Mouse (Mus musculus) neural tube, embryonic 14.5 days (tissue): Measurements from ENCODE around the gene Tom1l2. TPM values are rescaled to one million over a fixed set of nuclear protein-coding genes. Genes with fewer than 3 reads are reported as not detected.

ENCODE experiments used
- ATAC-seq: fragments of 200-750 bp; cut with Nextera tagmentation; 2 replicates; pipeline ENCODE4 v1.8.0; 2017; ENCODE audit warnings: low read depth, mild to moderate bottlenecking, moderate TSS enrichment, moderate library complexity
- H3K27ac ChIP-seq: fragments of 300-500 bp; sonication (generic); 2 replicates; pipeline ENCODE4 v1.5.1; 2014; ENCODE audit warnings: low read depth, mild to moderate bottlenecking, control low read depth, low read length, moderate library complexity, mixed read lengths
- H3K27me3 ChIP-seq: fragments of 300-500 bp; sonication (generic); 2 replicates; pipeline ENCODE4 v1.6.1; 2014; ENCODE audit warnings: low read length; ENCODE audit not compliant: control insufficient read depth, insufficient read depth
- H3K36me3 ChIP-seq: fragments of 300-500 bp; sonication (generic); 2 replicates; pipeline ENCODE4 v1.6.1; 2014; ENCODE audit warnings: low read length, mixed read lengths; ENCODE audit not compliant: control insufficient read depth, insufficient read depth
- H3K4me1 ChIP-seq: fragments of 300-500 bp; sonication (generic); 2 replicates; pipeline ENCODE4 v1.6.1; 2014; ENCODE audit warnings: low read length; ENCODE audit not compliant: control insufficient read depth, insufficient read depth
- H3K4me2 ChIP-seq: fragments of 300-500 bp; sonication (generic); 2 replicates; pipeline ENCODE4 v1.6.1; 2014; ENCODE audit warnings: mild to moderate bottlenecking, low read depth, low read length, control low read depth
- H3K4me3 ChIP-seq: fragments of 300-500 bp; sonication (generic); 2 replicates; pipeline ENCODE4 v1.5.1; 2014; ENCODE audit warnings: low read depth, low read length, control low read depth, mixed read lengths
- H3K9ac ChIP-seq: fragments of 300-500 bp; sonication (generic); replicated peaks from 2 replicates; pipeline ENCODE4 v1.6.1; 2014; ENCODE audit warnings: low read depth, mild to moderate bottlenecking, control low read depth, low read length, mixed read lengths
- H3K9me3 ChIP-seq: fragments of 300-500 bp; sonication (generic); 2 replicates; pipeline ENCODE4 v1.6.1; 2016; ENCODE audit warnings: low read length; ENCODE audit not compliant: control insufficient read depth
- WGBS: fragments of 180-500 bp; shearing (Covaris S2); extraction: QIAGEN DNeasy Blood & Tissue Kit; methylation state at CpG from one replicate; pipeline ENCODE4 v1.1.7; 2014; 5-methylcytosine and 5-hydroxymethylcytosine counted together
- polyA plus RNA-seq: library from polyadenylated mRNA; unstranded; fragments of >200 nt; fragmentation: Nextera tagmentation; extraction: Ambion mirVana; gene quantifications from 2 replicates; pipeline ENCODE4 v1.2.1, GENCODE M21; 2014

Gene Tom1l2
- polyA plus RNA-seq, 1 experiment from 2014 or later, result 47.8 TPM

DNA sequence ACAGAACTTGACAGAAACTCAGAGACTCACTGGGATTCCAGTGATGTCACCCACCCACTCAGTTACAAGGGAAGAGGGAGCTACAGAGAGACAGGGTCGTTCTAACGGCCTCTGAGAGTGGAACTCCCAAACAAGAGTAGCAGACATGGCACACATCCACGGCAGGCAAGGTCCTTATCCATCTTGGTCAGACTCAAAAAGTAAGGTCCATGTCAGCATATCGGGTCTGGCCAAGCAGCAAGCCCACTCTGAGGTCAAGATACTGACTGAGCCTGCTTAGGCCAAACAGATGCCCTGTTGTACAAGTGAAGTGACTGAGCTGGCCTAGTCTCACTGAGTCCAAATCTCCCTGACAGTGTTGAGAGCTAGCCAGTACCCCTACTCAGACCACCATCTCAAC, 144.0 kb downstream of the Tom1l2 start:
- 45% methylated on average over 4 of the region's 4 CpGs for WGBS
- Histone ChIP-seq H3K9me3 (no peaks in the 10 kb centered on the region), H3K4me1 (peaks cover 36% of the 10 kb centered on the region), H3K36me3 (peaks cover 12% of the 10 kb centered on the region), H3K27me3 (no peaks in the 10 kb centered on the region), H3K27ac (peak overlapping the region; percentile 86), H3K4me2 (peak overlapping the region; percentile 70), H3K9ac (peak overlapping the region; percentile 41), H3K4me3 (peak overlapping the region; percentile 41; the same call in 1 of the 2 replicates)
- no peak for ATAC-seq

- peak overlapping the region; percentile 41; the same call in 1 of the 2 replicates for H3K4me3 ChIP-seq
- H3K27me3 ChIP-seq, result no peaks in the 10 kb centered on the region
Observed at GRCm38 (mm10) chr11:60208201-60208600, 144.5 kb downstream of the Tom1l2 start.

DNA sequence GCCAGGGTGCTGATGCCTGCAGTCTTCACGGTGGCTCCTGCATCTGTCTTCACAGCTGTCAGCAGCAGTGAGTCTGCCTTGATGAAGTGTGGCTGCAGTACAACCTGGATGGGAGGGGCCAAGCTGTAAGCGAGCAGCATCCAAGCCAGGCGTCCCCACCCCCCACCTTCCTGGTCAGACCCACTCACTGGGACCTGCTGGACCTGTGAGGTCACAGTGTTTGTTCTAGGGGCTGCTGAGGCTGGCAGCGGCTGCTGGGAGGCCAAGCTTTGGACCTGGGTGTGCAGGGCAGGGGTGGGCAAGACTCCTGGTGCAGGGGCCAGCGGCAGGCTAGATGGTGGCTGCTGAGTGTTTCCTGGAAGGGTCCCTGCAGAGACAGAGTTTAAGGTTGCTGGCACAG, 146.5 kb downstream of the Tom1l2 start:
- H3K4me2 ChIP-seq, result no peak overlapping the region
- peak overlapping the region; percentile 39; the same call in 1 of the 2 replicates for H3K9ac ChIP-seq
- H3K36me3 ChIP-seq, result peaks cover 19% of the 10 kb centered on the region
- H3K4me1 ChIP-seq, result peaks cover 41% of the 10 kb centered on the region
- no peaks in the 10 kb centered on the region for H3K9me3 ChIP-seq
- no peaks in the 10 kb centered on the region for H3K27me3 ChIP-seq
- ATAC-seq, result no peak
- H3K27ac ChIP-seq, result peak overlapping the region; percentile 44; the same call in 1 of the 2 replicates
- no peak overlapping the region for H3K4me3 ChIP-seq
- WGBS, result 75% methylated on average over 5 of the region's 5 CpGs

More at GRCm38 (mm10) chr11:60208201-60208600, 144.5 kb downstream of the Tom1l2 start:
- Histone ChIP-seq H3K4me1 (peaks cover 35% of the 10 kb centered on the region), H3K4me2 (peak overlapping the region; percentile 70), H3K36me3 (peaks cover 17% of the 10 kb centered on the region), H3K27ac (peak overlapping the region; percentile 86), H3K9me3 (no peaks in the 10 kb centered on the region), H3K9ac (peak overlapping the region; percentile 41)
- WGBS, result 77% methylated on average over 6 of the region's 6 CpGs
- no peak for ATAC-seq

DNA sequence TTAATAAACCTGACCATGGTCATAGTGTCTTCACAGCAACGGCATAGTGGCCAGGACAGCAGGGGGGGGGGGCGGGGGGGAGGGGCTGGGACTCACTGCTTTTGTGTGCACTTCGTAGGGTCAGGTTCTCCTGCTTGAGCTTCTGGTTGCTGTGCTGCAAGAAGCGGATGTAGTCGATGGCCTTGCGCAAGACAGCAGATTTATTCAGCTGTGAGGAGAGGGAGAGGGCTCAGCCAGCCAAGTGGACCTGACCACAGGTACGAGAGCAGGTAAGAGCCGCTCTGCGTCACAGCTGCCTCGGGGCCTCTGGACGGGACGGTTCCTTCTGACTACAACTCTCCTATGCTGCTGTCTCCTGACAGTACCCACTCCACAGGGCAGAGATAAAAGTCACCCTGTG, 147.7 kb downstream of the Tom1l2 start:
- Histone ChIP-seq H3K4me2 (no peak overlapping the region), H3K4me3 (no peak overlapping the region), H3K36me3 (peaks cover 19% of the 10 kb centered on the region), H3K27me3 (no peaks in the 10 kb centered on the region), H3K27ac (no peak overlapping the region), H3K9me3 (no peaks in the 10 kb centered on the region), H3K4me1 (peaks cover 45% of the 10 kb centered on the region), H3K9ac (no peak overlapping the region)
- WGBS, result 86% methylated on average over 12 of the region's 12 CpGs
- no peak for ATAC-seq

DNA sequence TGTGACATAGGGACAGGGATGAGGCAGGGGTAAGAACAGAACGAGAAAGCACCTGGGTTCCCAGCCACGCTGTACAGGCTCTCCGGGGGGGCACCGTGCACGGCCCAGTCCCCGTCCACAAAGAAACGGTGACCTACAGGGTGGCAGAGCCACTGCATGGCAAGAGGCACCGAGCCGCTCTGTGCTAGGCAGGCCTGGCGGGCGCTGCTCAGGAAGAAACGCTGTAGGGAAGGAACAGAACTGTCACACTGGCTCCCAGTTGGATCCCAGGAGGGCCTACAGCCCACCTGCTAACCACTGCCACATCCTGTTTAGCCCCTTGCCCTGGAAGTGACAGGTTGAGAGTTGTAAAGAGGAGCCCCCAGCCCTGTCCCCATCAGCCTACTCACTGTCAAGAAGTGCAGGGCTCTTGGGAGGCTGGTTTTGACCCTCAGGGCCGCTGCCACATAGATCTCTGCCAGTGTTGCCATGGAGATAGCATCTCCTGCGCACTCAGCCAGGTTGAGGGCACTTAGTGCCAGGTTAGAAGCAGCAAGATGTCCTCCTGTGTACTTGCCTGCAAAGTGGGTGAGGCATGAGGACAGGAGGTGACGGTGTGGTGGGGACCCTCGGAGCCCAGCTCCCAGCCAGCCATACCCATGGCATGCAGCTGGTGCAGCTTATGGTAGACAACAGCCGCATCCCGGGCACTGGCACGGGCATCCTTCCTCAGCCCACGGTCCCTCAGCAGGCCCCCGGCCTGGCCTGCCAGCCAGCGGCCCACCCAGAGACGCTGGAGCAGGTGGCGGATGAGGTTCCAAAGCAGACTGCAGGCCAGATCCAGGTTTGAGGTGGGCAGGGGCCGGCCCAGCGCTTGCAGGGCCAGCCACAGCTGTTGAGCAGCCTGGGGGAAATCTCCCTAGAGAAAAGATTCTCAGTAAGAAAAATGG, 149.7 kb downstream of the Tom1l2 start:
- Histone ChIP-seq H3K27ac (peak overlapping the region; percentile 48), H3K9ac (peak overlapping the region; percentile 21; the same call in 1 of the 2 replicates), H3K4me2 (no peak overlapping the region), H3K4me3 (no peak overlapping the region), H3K36me3 (peaks cover 30% of the 10 kb centered on the region), H3K4me1 (peaks cover 29% of the 10 kb centered on the region), H3K9me3 (no peaks in the 10 kb centered on the region), H3K27me3 (no peaks in the 10 kb centered on the region)
- 75% methylated on average over 26 of the region's 26 CpGs for WGBS
- no peak for ATAC-seq

GRCm38 (mm10) chr11:60200384-60200783, 152.3 kb downstream of the Tom1l2 start:
- 0 out of 2 replicates have a peak overlapping the region, but pooled peaks have one; percentile 12 for H3K9ac ChIP-seq
- H3K4me3 ChIP-seq, result no peak overlapping the region
- peaks cover 16% of the 10 kb centered on the region; the same call in 1 of the 2 replicates for H3K4me1 ChIP-seq
- H3K27me3 ChIP-seq, result no peaks in the 10 kb centered on the region
- H3K9me3 ChIP-seq, result no peaks in the 10 kb centered on the region
- peak; percentile 5; the same call in 1 of the 2 replicates for ATAC-seq
- 89% methylated on average over 11 of the region's 11 CpGs for WGBS
- H3K27ac ChIP-seq, result peak overlapping the region; percentile 64
- no peak overlapping the region for H3K4me2 ChIP-seq
- H3K36me3 ChIP-seq, result peaks cover 28% of the 10 kb centered on the region

DNA sequence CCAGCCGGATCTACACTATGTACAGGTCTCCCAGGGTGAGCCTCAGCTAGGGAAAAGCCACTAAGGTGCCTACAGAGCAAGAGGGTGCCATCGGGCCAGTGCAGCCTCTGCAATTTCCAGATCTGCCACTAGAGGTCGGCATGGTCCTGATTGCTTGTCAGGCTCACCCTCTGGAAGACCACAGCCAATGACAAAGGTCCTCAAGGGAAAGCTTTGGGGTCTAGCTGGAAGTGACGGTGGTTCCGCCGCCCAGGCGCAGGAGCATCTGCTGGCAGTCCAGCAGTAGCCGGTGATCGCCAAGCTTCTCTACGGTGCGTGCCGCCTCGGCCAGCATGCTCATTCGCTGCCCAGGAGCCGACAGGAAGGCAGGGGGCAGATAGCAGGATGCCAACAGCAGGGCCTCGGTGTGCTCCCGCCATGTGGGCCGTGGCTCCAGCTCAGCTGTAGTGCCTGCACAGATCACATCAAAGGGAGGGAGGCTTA, 153.0 kb downstream of the Tom1l2 start:
- peak; percentile 74 for ATAC-seq
- H3K36me3 ChIP-seq, result peaks cover 32% of the 10 kb centered on the region
- 0 out of 2 replicates have a peak overlapping the region, but pooled peaks have one; percentile 1 for H3K4me2 ChIP-seq
- H3K4me3 ChIP-seq, result no peak overlapping the region
- 0 out of 2 replicates have a peak overlapping the region, but pooled peaks have one; percentile 12 for H3K9ac ChIP-seq
- 9% methylated on average over 18 of the region's 18 CpGs for WGBS
- peak overlapping the region; percentile 64 for H3K27ac ChIP-seq
- peaks cover 16% of the 10 kb centered on the region; the same call in 1 of the 2 replicates for H3K4me1 ChIP-seq
- H3K27me3 ChIP-seq, result no peaks in the 10 kb centered on the region
- H3K9me3 ChIP-seq, result no peaks in the 10 kb centered on the region

GRCm38 (mm10) chr11:60198651-60199050, 154.1 kb downstream of the Tom1l2 start:
- H3K9me3 ChIP-seq, result no peaks in the 10 kb centered on the region
- H3K9ac ChIP-seq, result no peak overlapping the region
- no peaks in the 10 kb centered on the region for H3K27me3 ChIP-seq
- H3K36me3 ChIP-seq, result peaks cover 41% of the 10 kb centered on the region
- ATAC-seq, result no peak
- H3K4me2 ChIP-seq, result no peak overlapping the region
- 88% methylated on average over 12 of the region's 12 CpGs for WGBS
- peak overlapping the region; percentile 28 for H3K27ac ChIP-seq
- no peak overlapping the region for H3K4me3 ChIP-seq
- H3K4me1 ChIP-seq, result peaks cover 16% of the 10 kb centered on the region; the same call in 1 of the 2 replicates
